Mouse (Mus musculus) small intestine, adult 2 months (tissue): ENCODE results near the gene Dnase2a.

ENCODE experiments used
- CTCF ChIP-seq: fragments of 200-500 bp; IDR thresholded peaks from 2 replicates; pipeline ENCODE4 v1.5.1; 2012; ENCODE audit warnings: low read depth, mild to moderate bottlenecking, control low read depth, inconsistent platforms, low read length, moderate library complexity, mixed read lengths; ENCODE audit not compliant: insufficient replicate concordance, insufficient read length; ENCODE audit errors: extremely low read depth
- POLR2A ChIP-seq: fragments of 200-500 bp; IDR thresholded peaks from 2 replicates; pipeline ENCODE4 v1.6.1; 2012; ENCODE audit warnings: low read depth, mild to moderate bottlenecking, control low read depth, inconsistent platforms, low read length, moderate library complexity

DNA sequence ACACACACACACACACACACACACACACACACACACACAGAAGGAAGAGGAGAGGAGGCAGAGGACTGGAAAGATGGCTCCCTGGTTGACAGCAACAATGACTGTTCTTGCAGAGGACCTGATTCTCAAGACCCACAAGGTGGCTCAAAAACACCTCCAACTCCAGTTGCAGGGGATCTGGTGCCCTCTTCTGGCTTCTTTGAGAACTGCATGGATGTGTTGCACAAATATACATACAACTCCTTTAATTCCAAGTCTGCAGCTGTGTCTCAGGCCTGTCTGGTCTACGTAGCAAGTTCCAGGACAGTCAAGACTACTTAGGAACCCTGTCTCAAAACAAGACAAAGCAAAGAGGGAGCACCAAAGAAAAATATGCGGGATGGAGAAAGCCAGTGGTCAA is 48.4 kb downstream of the Dnase2a start:
- TF ChIP-seq CTCF (peak; percentile 55; the same call in 1 of the 2 replicates), POLR2A (no peak)
